Mouse (Mus musculus): ENCODE results near the gene Fscn3. TPM values are rescaled to one million over a fixed set of nuclear protein-coding genes. Genes with fewer than 3 reads are reported as not detected.

Gene Fscn3
- polyA plus RNA-seq, 1 experiment from 2014 or later: not detected

DNA sequence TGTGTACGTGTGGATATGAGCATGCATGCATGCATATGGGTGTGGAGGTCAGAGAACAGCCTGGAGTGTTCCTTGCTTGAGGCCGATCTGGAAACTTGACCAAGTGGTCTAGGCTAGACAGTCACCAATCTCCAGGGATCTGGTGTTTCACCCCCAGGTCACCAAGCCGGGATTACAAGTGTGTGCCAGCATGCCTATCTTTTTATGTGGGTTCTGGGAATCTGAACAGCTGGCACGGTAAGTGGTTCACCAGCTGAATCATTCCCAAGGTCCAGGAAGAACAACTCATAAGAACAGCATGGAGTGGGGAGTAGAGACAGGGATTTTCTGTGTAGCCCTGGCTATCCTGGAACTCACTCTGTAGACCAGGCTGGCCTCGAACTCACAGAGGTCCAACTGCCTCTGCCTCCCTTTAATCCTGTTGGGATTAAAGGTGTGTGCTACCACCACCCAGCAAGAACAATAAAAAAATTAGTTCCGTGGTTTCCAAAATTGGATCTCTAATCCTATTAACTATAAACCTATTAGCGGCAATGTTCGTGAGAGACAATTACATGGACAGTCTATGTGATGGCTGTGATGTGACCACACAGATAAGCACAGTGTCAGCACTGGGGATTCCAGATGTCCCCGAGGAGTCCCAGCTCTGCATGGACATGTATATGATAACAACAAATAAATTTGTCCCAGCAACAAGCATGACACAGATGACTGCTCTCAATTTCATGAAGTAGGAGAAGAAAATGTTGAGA, 43.9 kb downstream of the Fscn3 start:
- Histone ChIP-seq H3K4me3 (ENCODE audit: low read depth, low read length) (no peak overlapping the region), H3K4me1 (ENCODE audit: control insufficient read depth, insufficient read depth, low read length) (no peaks in the 10 kb centered on the region), H3K4me2 (ENCODE audit: low read depth) (no peak overlapping the region), H3K9me3 (ENCODE audit: control insufficient read depth, low read length) (no peaks in the 10 kb centered on the region), H3K27ac (ENCODE audit: low read depth, low read length) (no peak overlapping the region), H3K27me3 (ENCODE audit: control insufficient read depth, insufficient read depth, low read length) (no peaks in the 10 kb centered on the region), H3K36me3 (ENCODE audit: control insufficient read depth, insufficient read depth, low read length) (no peaks in the 10 kb centered on the region), H3K9ac (ENCODE audit: low read length) (no peak overlapping the region)
- WGBS: 89% methylated on average over 9 of the region's 9 CpGs
- no peak for ATAC-seq (ENCODE audit: insufficient read depth, low FRiP score, low TSS enrichment)
- DNase-seq (ENCODE audit: low spot score): no peak

DNA sequence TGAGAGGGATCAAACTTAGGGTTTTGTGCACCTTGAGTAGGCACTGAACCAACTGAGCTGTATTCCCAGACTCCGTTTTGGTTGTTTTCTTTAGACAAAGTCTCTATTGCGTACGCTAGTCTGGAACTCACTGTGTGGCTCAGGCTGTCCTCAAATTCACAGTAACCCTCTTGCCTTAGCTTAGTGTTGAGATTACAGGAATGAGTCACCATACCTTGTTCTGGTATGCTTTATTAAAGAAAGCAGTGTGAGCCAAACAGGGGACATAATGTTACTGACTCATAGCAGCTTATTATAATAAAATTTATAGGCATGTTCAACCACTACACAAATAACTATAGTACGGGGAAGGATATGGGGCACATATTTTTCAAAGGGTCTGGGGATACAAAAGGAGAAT, 46.6 kb downstream of the Fscn3 start:
- H3K9me3 ChIP-seq (ENCODE audit: control insufficient read depth, low read length): no peaks in the 10 kb centered on the region
- H3K4me2 ChIP-seq (ENCODE audit: low read depth): no peak overlapping the region
- no peaks in the 10 kb centered on the region for H3K4me1 ChIP-seq (ENCODE audit: control insufficient read depth, insufficient read depth, low read length)
- DNase-seq (ENCODE audit: low spot score) (no peak), ATAC-seq (ENCODE audit: insufficient read depth, low FRiP score, low TSS enrichment) (no peak)
- H3K27me3 ChIP-seq (ENCODE audit: control insufficient read depth, insufficient read depth, low read length): no peaks in the 10 kb centered on the region
- no peak overlapping the region for H3K27ac ChIP-seq (ENCODE audit: low read depth, low read length)
- H3K36me3 ChIP-seq (ENCODE audit: control insufficient read depth, insufficient read depth, low read length): no peaks in the 10 kb centered on the region
- H3K9ac ChIP-seq (ENCODE audit: low read length): no peak overlapping the region
- H3K4me3 ChIP-seq (ENCODE audit: low read depth, low read length): no peak overlapping the region
- 89% methylated on average over 4 of the region's 4 CpGs for WGBS

DNA sequence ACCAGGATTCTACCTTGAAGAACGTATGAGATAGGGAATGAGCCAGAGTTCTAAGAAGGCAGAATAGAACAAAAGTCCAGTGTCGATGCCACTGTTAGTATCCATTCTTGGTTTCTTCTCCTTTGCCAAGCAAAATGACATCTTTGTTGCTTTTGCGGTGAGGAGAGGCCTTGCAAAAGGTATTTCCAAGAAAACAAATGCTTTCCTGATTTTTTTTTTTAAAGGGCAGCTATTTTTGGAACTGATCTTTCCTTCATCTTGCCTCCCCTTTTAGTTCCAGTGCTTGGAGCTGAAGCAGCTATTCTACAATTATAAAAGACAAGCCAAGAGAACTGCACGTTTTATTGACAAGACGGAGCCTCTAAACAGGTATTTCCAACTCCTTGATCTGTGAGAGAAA, 47.2 kb downstream of the Fscn3 start, which contains the start of gene Snd1:
Gene Snd1, plus strand, starts transcription at position 301 of the 400 bp plus-strand sequence.
- Histone ChIP-seq H3K27ac (ENCODE audit: low read depth, low read length) (no peak within 1 kb of the TSS), H3K9me3 (ENCODE audit: control insufficient read depth, low read length) (no peaks in the 10 kb centered on the region), H3K4me3 (ENCODE audit: low read depth, low read length) (no peak within 1 kb of the TSS), H3K4me1 (ENCODE audit: control insufficient read depth, insufficient read depth, low read length) (no peaks in the 10 kb centered on the region), H3K9ac (ENCODE audit: low read length) (no peak within 1 kb of the TSS), H3K36me3 (ENCODE audit: control insufficient read depth, insufficient read depth, low read length) (no peaks in the 10 kb centered on the region), H3K27me3 (ENCODE audit: control insufficient read depth, insufficient read depth, low read length) (no peaks in the 10 kb centered on the region), H3K4me2 (ENCODE audit: low read depth) (no peak within 1 kb of the TSS)
- ATAC-seq (ENCODE audit: insufficient read depth, low FRiP score, low TSS enrichment) (no peak), DNase-seq (ENCODE audit: low spot score) (no peak)
- 84% methylated on average over 5 of the region's 5 CpGs for WGBS

DNA sequence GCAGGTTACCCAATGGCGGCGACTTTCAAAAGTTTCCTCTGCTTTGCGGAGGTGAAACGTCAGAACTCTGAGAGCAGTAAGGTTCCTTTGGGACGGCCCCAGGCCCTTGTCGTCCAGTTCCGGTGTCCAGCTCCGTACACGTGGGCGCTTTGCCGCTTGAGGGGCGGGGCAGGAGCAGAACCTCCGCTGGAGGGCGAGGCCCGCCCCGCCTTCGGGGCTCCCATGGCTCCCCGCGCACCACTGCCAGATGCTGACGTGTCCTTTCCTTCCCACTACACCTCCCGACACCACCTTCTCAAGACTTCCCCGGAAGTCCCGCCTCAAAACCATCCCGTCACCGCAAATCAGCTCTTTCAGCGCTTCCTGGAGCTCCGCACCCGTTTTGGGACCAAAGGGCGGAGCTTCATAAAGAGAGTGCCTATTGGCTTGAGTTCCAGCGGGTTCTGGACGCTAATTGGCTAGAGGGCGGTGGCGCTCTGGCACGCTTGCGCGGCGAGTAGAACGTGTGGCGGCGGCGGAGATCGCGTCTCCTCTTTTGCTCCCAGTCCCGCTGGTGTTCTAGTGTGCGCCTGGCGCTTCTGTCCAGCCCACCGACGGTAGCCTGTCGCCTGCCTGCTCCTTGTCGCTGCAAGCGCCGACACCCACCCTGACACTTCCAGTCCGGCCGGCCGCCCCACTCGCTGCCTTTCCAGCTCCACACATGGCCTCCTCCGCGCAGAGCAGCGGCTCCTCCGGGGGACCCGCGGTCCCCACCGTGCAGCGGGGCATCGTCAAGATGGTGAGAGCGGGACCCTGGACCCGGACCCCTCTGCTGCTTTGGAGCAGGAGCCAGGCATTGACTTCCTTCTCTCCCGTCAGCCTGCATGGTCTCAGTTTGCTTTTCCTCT, 52.5 kb downstream of the Fscn3 start:
- ATAC-seq (ENCODE audit: insufficient read depth, low FRiP score, low TSS enrichment) (peak; percentile 98), DNase-seq (ENCODE audit: low spot score) (peak; percentile 98)
- Histone ChIP-seq H3K27me3 (ENCODE audit: control insufficient read depth, insufficient read depth, low read length) (no peaks in the 10 kb centered on the region), H3K4me1 (ENCODE audit: control insufficient read depth, insufficient read depth, low read length) (peaks cover 4% of the 10 kb centered on the region; the same call in 1 of the 2 replicates), H3K9me3 (ENCODE audit: control insufficient read depth, low read length) (no peaks in the 10 kb centered on the region), H3K36me3 (ENCODE audit: control insufficient read depth, insufficient read depth, low read length) (no peaks in the 10 kb centered on the region), H3K4me3 (ENCODE audit: low read depth, low read length) (peak overlapping the region; percentile 60), H3K27ac (ENCODE audit: low read depth, low read length) (0 out of 2 replicates have a peak overlapping the region, but pooled peaks have one; percentile 44), H3K4me2 (ENCODE audit: low read depth) (peak overlapping the region; percentile 72), H3K9ac (ENCODE audit: low read length) (peak overlapping the region; percentile 50)
- WGBS: under 1% methylated on average over 68 of the region's 68 CpGs

DNA sequence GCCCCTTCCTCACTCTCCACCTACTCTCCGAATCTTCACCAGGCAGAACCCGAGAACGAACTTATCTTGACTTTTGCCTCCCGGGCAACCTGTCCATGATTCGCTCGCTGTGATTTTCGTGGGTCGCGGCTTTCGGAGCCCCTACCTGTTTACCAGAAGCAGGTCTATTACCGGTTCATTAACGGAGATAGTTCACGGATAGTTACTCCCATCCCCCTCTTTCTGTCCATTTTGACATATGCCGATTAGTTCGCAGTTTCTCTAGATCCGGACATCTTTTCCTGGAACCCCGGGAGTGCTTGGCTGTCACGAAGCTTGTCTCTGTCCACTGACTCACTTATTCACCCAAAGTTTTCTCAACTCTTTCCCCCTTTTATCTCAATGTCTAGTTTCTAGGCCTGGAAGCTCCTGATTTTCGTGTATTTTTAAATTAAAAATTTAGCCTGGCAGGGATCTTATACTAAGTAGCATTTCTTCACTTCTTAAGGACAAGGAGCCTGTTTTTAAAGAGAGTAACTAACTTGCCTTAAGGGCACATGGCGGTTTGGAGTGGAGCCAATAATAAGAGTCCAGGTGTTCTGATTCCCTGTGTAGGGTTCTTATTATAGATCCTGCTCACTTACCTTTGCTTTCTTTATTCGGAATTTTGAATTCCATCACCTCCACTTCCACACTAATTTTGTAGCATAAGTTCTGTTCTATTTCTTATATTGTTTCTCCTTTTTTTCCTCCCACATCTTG, 53.3 kb downstream of the Fscn3 start:
- DNase-seq (ENCODE audit: low spot score) (no peak), ATAC-seq (ENCODE audit: insufficient read depth, low FRiP score, low TSS enrichment) (no peak)
- Histone ChIP-seq H3K4me1 (ENCODE audit: control insufficient read depth, insufficient read depth, low read length) (peaks cover 4% of the 10 kb centered on the region; the same call in 1 of the 2 replicates), H3K27ac (ENCODE audit: low read depth, low read length) (no peak overlapping the region), H3K9me3 (ENCODE audit: control insufficient read depth, low read length) (no peaks in the 10 kb centered on the region), H3K4me3 (ENCODE audit: low read depth, low read length) (peak overlapping the region; percentile 60), H3K9ac (ENCODE audit: low read length) (peak overlapping the region; percentile 46), H3K4me2 (ENCODE audit: low read depth) (peak overlapping the region; percentile 53), H3K27me3 (ENCODE audit: control insufficient read depth, insufficient read depth, low read length) (no peaks in the 10 kb centered on the region), H3K36me3 (ENCODE audit: control insufficient read depth, insufficient read depth, low read length) (no peaks in the 10 kb centered on the region)
- WGBS: 7% methylated on average over 21 of the region's 21 CpGs

DNA sequence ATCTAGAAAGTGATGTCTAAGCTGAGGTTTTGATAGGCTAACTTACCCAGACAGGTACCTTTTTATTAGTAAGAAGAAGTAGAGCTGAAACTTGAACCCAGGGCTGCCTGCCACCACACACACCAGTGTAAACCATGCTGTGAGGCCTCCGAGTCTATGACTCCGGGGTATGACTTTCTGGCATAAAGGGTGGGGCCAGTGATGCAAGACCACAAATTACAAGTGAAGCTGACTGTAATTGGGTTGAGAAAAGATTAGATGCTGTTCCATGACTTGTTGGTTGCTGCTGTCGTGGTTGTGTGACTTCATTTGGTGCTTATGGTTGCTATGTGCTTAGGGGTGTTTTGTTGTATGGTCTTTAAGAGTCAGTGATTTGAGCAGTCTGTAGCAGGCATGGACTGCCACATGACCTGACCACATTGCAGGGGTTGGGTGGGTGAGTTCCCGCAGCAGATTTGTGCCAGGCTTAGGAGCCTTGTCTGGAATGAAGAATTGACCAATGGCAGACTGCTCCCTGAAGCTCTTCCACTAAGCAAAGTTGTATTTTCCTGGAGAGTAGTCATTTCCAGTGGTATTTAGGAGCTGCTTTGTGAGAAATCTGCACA, 55.2 kb downstream of the Fscn3 start:
- Histone ChIP-seq H3K4me2 (ENCODE audit: low read depth) (no peak overlapping the region), H3K36me3 (ENCODE audit: control insufficient read depth, insufficient read depth, low read length) (no peaks in the 10 kb centered on the region), H3K27ac (ENCODE audit: low read depth, low read length) (no peak overlapping the region), H3K4me1 (ENCODE audit: control insufficient read depth, insufficient read depth, low read length) (peaks cover 4% of the 10 kb centered on the region; the same call in 1 of the 2 replicates), H3K4me3 (ENCODE audit: low read depth, low read length) (no peak overlapping the region), H3K9me3 (ENCODE audit: control insufficient read depth, low read length) (no peaks in the 10 kb centered on the region), H3K27me3 (ENCODE audit: control insufficient read depth, insufficient read depth, low read length) (no peaks in the 10 kb centered on the region), H3K9ac (ENCODE audit: low read length) (no peak overlapping the region)
- ATAC-seq (ENCODE audit: insufficient read depth, low FRiP score, low TSS enrichment): no peak
- DNase-seq (ENCODE audit: low spot score): no peak
- WGBS: 86% methylated on average over 4 of the region's 4 CpGs

DNA sequence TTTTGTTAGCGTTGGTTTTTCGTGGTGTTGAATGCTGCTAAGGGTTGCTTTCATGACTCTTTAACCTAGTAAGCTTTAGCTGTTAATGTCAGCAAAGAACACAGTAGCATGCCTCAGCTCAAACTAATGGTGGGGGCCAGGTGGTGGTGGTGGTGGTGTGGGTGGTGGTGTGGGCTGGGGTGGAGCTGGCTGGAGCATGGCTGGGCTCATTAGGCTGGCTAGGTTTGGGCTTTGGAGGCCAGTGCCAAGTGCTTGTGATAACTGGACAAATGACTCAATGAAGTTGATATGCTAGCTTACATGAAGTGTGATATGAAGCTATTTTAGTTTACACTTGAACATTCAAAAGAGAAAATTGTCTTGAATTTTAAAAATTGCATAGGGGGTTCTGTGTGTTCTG, 58.4 kb downstream of the Fscn3 start:
- Histone ChIP-seq H3K9ac (ENCODE audit: low read length) (no peak overlapping the region), H3K27ac (ENCODE audit: low read depth, low read length) (no peak overlapping the region), H3K4me1 (ENCODE audit: control insufficient read depth, insufficient read depth, low read length) (peaks cover 2% of the 10 kb centered on the region; the same call in 1 of the 2 replicates), H3K4me3 (ENCODE audit: low read depth, low read length) (no peak overlapping the region), H3K27me3 (ENCODE audit: control insufficient read depth, insufficient read depth, low read length) (no peaks in the 10 kb centered on the region), H3K9me3 (ENCODE audit: control insufficient read depth, low read length) (no peaks in the 10 kb centered on the region), H3K36me3 (ENCODE audit: control insufficient read depth, insufficient read depth, low read length) (no peaks in the 10 kb centered on the region; the same call in 1 of the 2 replicates), H3K4me2 (ENCODE audit: low read depth) (no peak overlapping the region)
- ATAC-seq (ENCODE audit: insufficient read depth, low FRiP score, low TSS enrichment): no peak
- WGBS: 95% methylated on average over 2 of the region's 2 CpGs
- DNase-seq (ENCODE audit: low spot score): no peak

DNA sequence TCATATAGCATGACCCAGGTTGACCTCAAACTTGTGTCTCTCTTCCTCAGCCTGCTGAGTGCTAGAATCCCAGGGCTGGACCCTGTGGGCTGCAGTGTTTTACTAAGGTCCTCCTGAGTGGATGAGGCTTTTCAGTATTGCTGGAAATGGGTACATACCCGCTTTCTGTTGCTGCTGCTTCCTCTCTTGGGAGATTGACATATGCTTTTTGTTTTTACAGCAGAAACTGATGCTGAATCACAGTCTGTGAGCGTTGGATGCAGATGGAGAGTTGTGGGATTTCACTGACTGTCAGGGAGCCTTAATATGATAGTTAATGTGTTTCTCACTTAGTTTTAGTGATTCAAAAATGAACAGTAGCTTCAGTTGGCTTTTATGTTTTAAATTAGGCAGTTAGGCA, 58.9 kb downstream of the Fscn3 start:
- DNase-seq (ENCODE audit: low spot score): no peak
- 78% methylated on average over 2 of the region's 2 CpGs for WGBS
- H3K27ac ChIP-seq (ENCODE audit: low read depth, low read length): no peak overlapping the region

More for the DNA sequence above, 58.9 kb downstream of the Fscn3 start:
- H3K9me3 ChIP-seq (ENCODE audit: control insufficient read depth, low read length): no peaks in the 10 kb centered on the region
- no peak overlapping the region for H3K4me2 ChIP-seq (ENCODE audit: low read depth)
- H3K4me3 ChIP-seq (ENCODE audit: low read depth, low read length): no peak overlapping the region
- ATAC-seq (ENCODE audit: insufficient read depth, low FRiP score, low TSS enrichment): no peak
- peaks cover 2% of the 10 kb centered on the region; the same call in 1 of the 2 replicates for H3K36me3 ChIP-seq (ENCODE audit: control insufficient read depth, insufficient read depth, low read length)
- no peaks in the 10 kb centered on the region for H3K27me3 ChIP-seq (ENCODE audit: control insufficient read depth, insufficient read depth, low read length)
- H3K4me1 ChIP-seq (ENCODE audit: control insufficient read depth, insufficient read depth, low read length): no peaks in the 10 kb centered on the region; the same call in 1 of the 2 replicates
- H3K9ac ChIP-seq (ENCODE audit: low read length): no peak overlapping the region
